Mouse (Mus musculus) thymus, adult 2 months (tissue): ENCODE data around the gene Actr6. TPM values are rescaled to one million over a fixed set of nuclear protein-coding genes. Genes with fewer than 3 reads are reported as not detected.
A peak's percentile ranks its signal among the peaks of the same experiment; 100 is the strongest.

Experiments
- DNase-seq: peaks from one replicate; pipeline ENCODE4 v3.0.0; 2021
- H3K27ac ChIP-seq: fragments of 200-500 bp; 2 replicates; pipeline ENCODE4 v1.5.1; 2012; ENCODE audit warnings: low read length, control low read depth; ENCODE audit not compliant: control insufficient read depth, insufficient read depth
- H3K27me3 ChIP-seq: fragments of 200-500 bp; 2 replicates; pipeline ENCODE4 v1.6.1; 2012; ENCODE audit warnings: mild to moderate bottlenecking, low read length, moderate library complexity, mixed read lengths; ENCODE audit not compliant: control insufficient read depth, insufficient read depth
- H3K36me3 ChIP-seq: fragments of 200-500 bp; 2 replicates; pipeline ENCODE4 v1.6.1; 2012; ENCODE audit warnings: mild to moderate bottlenecking, low read length, moderate library complexity; ENCODE audit not compliant: control insufficient read depth, insufficient read depth
- H3K4me1 ChIP-seq: fragments of 200-500 bp; replicated peaks from 2 replicates; pipeline ENCODE4 v1.6.1; 2012; ENCODE audit warnings: low read length; ENCODE audit not compliant: control insufficient read depth, insufficient read depth
- H3K4me3 ChIP-seq: fragments of 200-500 bp; 2 replicates; pipeline ENCODE4 v1.5.1; 2012; ENCODE audit warnings: mild to moderate bottlenecking, low read length, control low read depth, moderate library complexity; ENCODE audit not compliant: control insufficient read depth, insufficient read depth
- CTCF ChIP-seq: fragments of 200-500 bp; IDR thresholded peaks from 2 replicates; pipeline ENCODE4 v1.5.1; 2012; ENCODE audit warnings: mild to moderate bottlenecking, control low read depth, low read length, moderate library complexity, borderline replicate concordance; ENCODE audit not compliant: control insufficient read depth, poor library complexity, insufficient read depth; ENCODE audit errors: extremely low read depth
- POLR2A ChIP-seq: fragments of 200-500 bp; IDR thresholded peaks from 2 replicates; pipeline ENCODE4 v1.6.1; 2012; ENCODE audit warnings: mild to moderate bottlenecking, low read length, control low read depth, moderate library complexity; ENCODE audit not compliant: control insufficient read depth, poor library complexity, insufficient read depth; ENCODE audit errors: extremely low read depth
- WGBS: fragments of 180-500 bp; shearing (Covaris S2); methylation state at CpG from one replicate; pipeline ENCODE4 v1.1.7; 2018; 5-methylcytosine and 5-hydroxymethylcytosine counted together
- polyA plus RNA-seq: library from polyadenylated mRNA; depleted of rRNA; stranded (reverse); fragments of >200 nt; gene quantifications from 2 replicates; pipeline ENCODE4 v1.2.3, GENCODE M21; 2012

Gene Actr6
- polyA plus RNA-seq, 1 experiment = 2.7 TPM

GRCm38 (mm10) chr10:89764457-89765121, 32.5 kb upstream of the Actr6 start:
- H3K27ac ChIP-seq = peak overlapping the region; percentile 90
- no peak overlapping the region for H3K4me3 ChIP-seq
- H3K27me3 ChIP-seq = no peaks in the 10 kb centered on the region
- WGBS = 37% methylated on average over 9 of the region's 9 CpGs
- no peak for DNase-seq
- TF ChIP-seq POLR2A = no peak
- no peak for TF ChIP-seq CTCF
- peaks cover 15% of the 10 kb centered on the region for H3K4me1 ChIP-seq
- no peaks in the 10 kb centered on the region for H3K36me3 ChIP-seq

GRCm38 (mm10) chr10:89760772-89761171, 28.7 kb upstream of the Actr6 start:
- Histone ChIP-seq H3K4me1 (peaks cover 7% of the 10 kb centered on the region), H3K36me3 (no peaks in the 10 kb centered on the region), H3K27me3 (no peaks in the 10 kb centered on the region), H3K27ac (no peak overlapping the region), H3K4me3 (no peak overlapping the region)
- TF ChIP-seq CTCF (no peak), POLR2A (no peak)
- WGBS = 95% methylated on average over 5 of the region's 5 CpGs
- no peak for DNase-seq

GRCm38 (mm10) chr10:89755231-89755630, 23.1 kb upstream of the Actr6 start:
- 87% methylated on average over 4 of the region's 4 CpGs for WGBS
- Histone ChIP-seq H3K27ac (no peak overlapping the region), H3K4me1 (peaks cover 2% of the 10 kb centered on the region; the same call in 1 of the 2 replicates), H3K4me3 (no peak overlapping the region), H3K27me3 (no peaks in the 10 kb centered on the region), H3K36me3 (no peaks in the 10 kb centered on the region)
- DNase-seq = no peak
- no peak for TF ChIP-seq POLR2A
- no peak for TF ChIP-seq CTCF

- DNase-seq = no peak
- 89% methylated on average over 5 of the region's 5 CpGs for WGBS
- no peaks in the 10 kb centered on the region for H3K36me3 ChIP-seq
- no peaks in the 10 kb centered on the region for H3K27me3 ChIP-seq
- H3K4me1 ChIP-seq = peaks cover 11% of the 10 kb centered on the region
- H3K4me3 ChIP-seq = no peak overlapping the region
- TF ChIP-seq CTCF (no peak), POLR2A (no peak)
- H3K27ac ChIP-seq = no peak overlapping the region
Measured at GRCm38 (mm10) chr10:89751069-89751468, 19.0 kb upstream of the Actr6 start.

GRCm38 (mm10) chr10:89748619-89749018, 16.5 kb upstream of the Actr6 start:
- no peak for DNase-seq
- Histone ChIP-seq H3K4me1 (peaks cover 9% of the 10 kb centered on the region), H3K27ac (no peak overlapping the region), H3K4me3 (no peak overlapping the region), H3K36me3 (no peaks in the 10 kb centered on the region), H3K27me3 (no peaks in the 10 kb centered on the region)
- TF ChIP-seq POLR2A = no peak
- no peak for TF ChIP-seq CTCF
- 97% methylated on average over 2 of the region's 2 CpGs for WGBS

GRCm38 (mm10) chr10:89747911-89748310, 15.8 kb upstream of the Actr6 start:
- Histone ChIP-seq H3K4me1 (peaks cover 9% of the 10 kb centered on the region), H3K36me3 (no peaks in the 10 kb centered on the region), H3K4me3 (no peak overlapping the region), H3K27me3 (no peaks in the 10 kb centered on the region), H3K27ac (no peak overlapping the region)
- TF ChIP-seq CTCF = no peak
- no peak for TF ChIP-seq POLR2A
- DNase-seq = no peak
- 68% methylated on average over 1 of the region's 1 CpGs for WGBS

- no peak overlapping the region for H3K27ac ChIP-seq
- DNase-seq = no peak
- H3K4me3 ChIP-seq = no peak overlapping the region
- H3K4me1 ChIP-seq = peaks cover 9% of the 10 kb centered on the region
- WGBS = 36% methylated on average over 8 of the region's 8 CpGs
- H3K36me3 ChIP-seq = no peaks in the 10 kb centered on the region
- no peak for TF ChIP-seq POLR2A
- no peak for TF ChIP-seq CTCF
- no peaks in the 10 kb centered on the region for H3K27me3 ChIP-seq
Measured at GRCm38 (mm10) chr10:89747221-89747905, 15.3 kb upstream of the Actr6 start.
